Mouse (Mus musculus) adrenal gland, postnatal 36 days (tissue): ENCODE data around the gene Gm20696. TPM values are rescaled to one million over a fixed set of nuclear protein-coding genes. Genes with fewer than 3 reads are reported as not detected.

Experiments
- DNase-seq, 2 experiments: peaks; one replicate each; pipeline ENCODE4 v3.0.0; 2021; ENCODE audit warnings: mixed read lengths in 1 of 2
- total RNA-seq, 2 experiments: library from RNA; stranded (reverse); gene quantifications; 2 replicates each; pipeline ENCODE4 v1.2.3; 2021

The Gm20696 gene
- total RNA-seq, 2 experiments from 2014 or later, result 3.4 to 4.7 TPM

GRCm38 (mm10) chr6:99260941-99261736, 405.5 kb downstream of the Gm20696 start:
- no peak for DNase-seq

- no peak for DNase-seq
Observed at GRCm38 (mm10) chr6:99258346-99258745, 408.3 kb downstream of the Gm20696 start.

DNA sequence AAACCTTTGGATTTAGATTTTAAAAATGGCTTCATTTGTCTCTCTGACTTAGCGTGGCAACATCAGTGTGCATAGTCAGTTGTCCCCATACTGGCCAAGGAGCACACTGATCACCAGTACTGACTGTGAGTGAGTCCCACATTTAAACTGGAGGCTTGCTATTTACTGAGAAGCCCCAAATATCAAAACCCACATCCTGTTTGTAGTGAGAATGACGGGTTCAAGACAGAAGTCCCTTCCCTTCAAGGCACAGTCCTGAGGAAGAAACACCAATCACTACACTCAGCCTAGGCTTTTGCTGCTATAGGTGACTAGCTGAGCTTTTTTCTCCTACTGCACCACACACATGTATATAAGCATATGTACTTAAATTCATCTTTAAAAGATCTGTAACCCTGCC, 408.9 kb downstream of the Gm20696 start:
- no peak for DNase-seq

GRCm38 (mm10) chr6:99253331-99253730, 413.3 kb downstream of the Gm20696 start:
- DNase-seq, result no peak

GRCm38 (mm10) chr6:99252816-99253215, 413.8 kb downstream of the Gm20696 start:
- DNase-seq, result no peak

GRCm38 (mm10) chr6:99251924-99252323, 414.7 kb downstream of the Gm20696 start:
- DNase-seq, result no peak

- no peak for DNase-seq
Observed at GRCm38 (mm10) chr6:99251222-99251621, 415.4 kb downstream of the Gm20696 start.

- DNase-seq, result peak in 1 of 2 experiments; percentile 10
Observed at GRCm38 (mm10) chr6:99249496-99250030, 417.0 kb downstream of the Gm20696 start.

DNA sequence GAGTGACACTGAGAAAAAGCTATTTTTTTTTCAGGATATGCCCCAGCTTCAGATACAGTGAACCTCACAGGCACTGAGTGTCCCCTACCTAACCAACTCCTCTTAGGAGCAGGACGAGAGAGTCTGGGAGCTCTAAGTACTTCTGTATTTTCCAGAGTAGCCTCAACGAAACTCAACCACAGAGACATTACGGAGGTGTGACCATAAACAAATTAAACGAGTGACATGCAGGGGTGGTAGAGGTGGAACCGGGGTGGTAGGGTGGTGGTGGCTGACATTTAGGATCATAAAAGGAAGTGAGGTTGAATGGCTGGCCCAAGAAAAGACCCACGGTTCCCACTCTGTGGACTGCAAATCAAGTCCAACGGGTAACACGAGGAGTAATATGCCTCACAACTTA, 418.2 kb downstream of the Gm20696 start:
- no peak for DNase-seq

DNA sequence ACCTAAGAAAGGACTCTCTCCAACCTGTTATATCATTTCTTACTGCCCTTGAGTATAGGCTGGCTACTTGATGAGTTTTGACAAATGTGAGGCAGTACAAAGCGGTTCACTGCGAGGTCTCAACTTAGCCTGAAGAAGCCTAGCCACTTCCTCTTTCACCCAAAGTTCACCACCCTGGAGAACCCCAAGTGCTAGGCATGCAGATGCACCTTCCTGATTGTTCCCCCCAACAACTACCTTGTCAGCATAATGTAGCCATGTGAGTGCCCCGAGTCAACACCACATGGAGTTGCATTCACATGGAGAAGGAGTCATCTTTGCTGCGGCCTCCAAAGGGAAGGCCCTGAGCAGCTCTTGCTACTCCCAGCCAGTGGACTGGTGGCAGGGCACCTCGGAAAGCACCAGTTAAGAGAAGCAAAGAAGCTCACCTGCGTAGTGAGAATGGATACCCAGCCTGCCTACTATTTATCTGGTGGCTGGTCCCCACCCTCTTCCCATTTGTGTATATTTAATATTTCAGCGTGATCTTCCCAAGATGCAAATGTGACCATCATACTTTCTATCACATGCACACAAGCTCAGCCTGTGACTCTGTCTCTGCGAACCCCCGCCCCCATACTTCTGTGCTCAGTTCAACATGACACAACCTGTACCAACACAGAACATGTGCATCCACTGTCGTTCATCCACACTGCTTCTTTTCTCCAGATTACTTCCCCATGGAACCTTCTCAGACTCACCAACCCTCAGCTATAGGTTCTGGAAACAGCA, 424.8 kb downstream of the Gm20696 start:
- no peak for DNase-seq

GRCm38 (mm10) chr6:99240764-99241163, 425.8 kb downstream of the Gm20696 start:
- no peak for DNase-seq

GRCm38 (mm10) chr6:99235588-99235987, 431.0 kb downstream of the Gm20696 start:
- no peak for DNase-seq

GRCm38 (mm10) chr6:99233411-99233810, 433.2 kb downstream of the Gm20696 start:
- no peak for DNase-seq

GRCm38 (mm10) chr6:99228336-99228870, 438.2 kb downstream of the Gm20696 start:
- no peak for DNase-seq

- DNase-seq, result no peak
Observed at GRCm38 (mm10) chr6:99221147-99221546, 445.4 kb downstream of the Gm20696 start.

DNA sequence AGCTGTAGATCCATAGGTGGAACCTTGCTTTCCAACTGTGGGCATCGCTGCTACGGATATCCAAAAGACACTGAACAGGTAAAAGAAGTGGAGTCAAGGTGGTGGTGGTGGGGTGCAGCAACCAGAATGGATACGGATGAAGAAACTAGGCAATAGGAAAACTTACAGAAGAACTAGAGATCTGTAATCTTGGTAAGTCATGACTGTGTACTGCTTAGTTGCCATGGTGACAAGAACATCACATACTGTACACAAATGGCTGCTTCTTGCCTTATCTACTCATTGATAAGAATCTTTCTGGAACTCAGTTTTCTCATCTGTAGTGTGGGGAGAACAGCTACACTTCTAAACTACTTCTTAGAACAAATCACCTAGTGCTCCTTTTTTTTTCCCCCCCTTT, 446.1 kb downstream of the Gm20696 start:
- no peak for DNase-seq

DNA sequence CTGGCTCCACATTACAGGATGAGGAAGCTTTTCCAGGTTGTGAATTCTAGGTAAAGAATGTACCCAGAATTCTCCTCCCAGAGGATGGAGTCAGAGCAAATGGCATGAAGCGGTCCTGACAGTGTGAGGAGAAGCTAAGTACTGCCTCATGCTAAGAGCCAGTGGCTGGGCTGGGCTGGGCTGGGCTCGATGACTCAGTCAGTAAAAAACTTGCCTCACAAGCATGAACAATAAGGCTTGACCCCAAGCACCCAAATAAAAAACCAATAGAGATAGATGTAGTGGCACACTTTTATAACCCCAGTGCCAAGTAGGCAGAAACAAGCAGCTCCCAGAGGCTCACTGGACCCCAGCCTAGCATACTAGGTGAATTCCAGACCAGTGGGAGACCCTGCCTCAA, 448.8 kb downstream of the Gm20696 start:
- DNase-seq, result no peak

- no peak for DNase-seq
Observed at GRCm38 (mm10) chr6:99217155-99217554, 449.4 kb downstream of the Gm20696 start.

- no peak for DNase-seq
Observed at GRCm38 (mm10) chr6:99212461-99212860, 454.1 kb downstream of the Gm20696 start.

GRCm38 (mm10) chr6:99211663-99212333, 454.8 kb downstream of the Gm20696 start:
- no peak for DNase-seq

DNA sequence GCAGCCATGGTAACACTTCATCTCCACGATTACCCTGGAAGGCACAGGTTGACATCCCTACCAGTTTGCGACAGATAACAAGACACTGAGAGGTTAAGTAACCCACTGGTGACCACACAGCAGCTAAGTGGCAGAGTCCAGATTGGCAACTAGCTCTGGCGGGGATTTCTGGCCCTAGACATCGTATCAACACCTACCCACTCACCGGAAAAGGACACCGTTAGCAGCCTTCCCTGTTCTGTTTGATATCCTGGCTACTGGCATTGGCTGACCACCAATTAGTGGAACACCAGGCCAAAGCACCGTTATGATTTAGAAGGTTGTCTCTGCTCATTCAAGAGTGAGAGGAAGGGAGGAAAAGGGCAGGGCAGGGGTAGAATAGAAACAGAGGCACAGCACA, 456.4 kb downstream of the Gm20696 start:
- DNase-seq, result no peak
